Mouse (Mus musculus) layer of hippocampus, postnatal 10 days (tissue): ENCODE data around the gene Slc15a2. TPM values are rescaled to one million over a fixed set of nuclear protein-coding genes. Genes with fewer than 3 reads are reported as not detected.

Source experiments
- DNase-seq, 2 experiments: peaks; one replicate each; pipeline ENCODE4 v3.0.0; 2021; ENCODE audit warnings: low spot score in 2 of 2
- long read RNA-seq: library from polyadenylated mRNA; stranded (forward); transcript quantifications from one replicate; pipeline ENCODE4 v2.0.0, GENCODE M21; 2023
- total RNA-seq, 2 experiments: library from RNA; stranded (reverse); gene quantifications; 2 replicates each; pipeline ENCODE4 v1.2.3; 2021

The Slc15a2 gene
- 10 to 100 TPM; 49.3 to 50.1 TPM for total RNA-seq
- long read RNA-seq, transcript Slc15a2-201 (22 exons, 3,994 nt) = major isoform, 8 of 23 reads
- long read RNA-seq, partial matches to known transcripts = 3 of 23 reads
- long read RNA-seq, other reads (novel, unspliced or antisense) = 7 of 23 reads

DNA sequence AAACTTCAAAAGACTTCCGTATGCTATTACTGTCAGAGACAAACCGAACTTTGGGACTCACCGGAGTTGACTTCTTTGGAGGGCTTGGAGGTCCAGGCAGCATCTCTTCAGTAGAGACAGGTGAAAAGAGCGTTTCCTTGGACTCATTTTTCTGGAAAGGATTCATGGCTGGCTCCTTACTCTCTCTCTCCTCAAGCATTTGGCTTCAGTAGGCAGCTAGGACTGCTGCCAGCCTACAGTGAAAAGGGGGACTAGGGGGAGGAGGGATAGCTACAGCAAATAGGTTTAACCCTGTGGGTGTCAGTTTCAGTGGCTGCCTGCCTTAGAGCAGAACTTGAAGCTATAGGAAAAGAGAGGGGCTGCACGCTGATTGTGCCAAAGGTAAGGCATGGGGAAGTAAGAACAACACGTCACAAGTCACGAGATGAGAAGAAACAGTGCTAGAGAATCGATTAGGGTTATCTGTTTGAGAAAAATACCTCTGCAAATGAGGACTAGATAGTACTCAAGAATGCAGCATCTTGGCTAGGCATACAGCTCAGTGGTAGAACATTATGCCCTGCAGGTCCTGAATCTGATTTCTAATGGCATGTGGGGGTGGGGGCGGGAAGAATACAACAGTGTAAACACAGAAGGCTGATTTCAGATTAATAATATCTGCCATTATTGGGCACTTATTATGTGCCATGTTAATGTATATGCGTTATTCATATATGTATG lies at the start of gene Slc15a2:
Gene Slc15a2, minus strand, starts transcription at position 369 of the 720 bp plus-strand sequence.
- DNase-seq = peak; percentile 58 to 65

DNA sequence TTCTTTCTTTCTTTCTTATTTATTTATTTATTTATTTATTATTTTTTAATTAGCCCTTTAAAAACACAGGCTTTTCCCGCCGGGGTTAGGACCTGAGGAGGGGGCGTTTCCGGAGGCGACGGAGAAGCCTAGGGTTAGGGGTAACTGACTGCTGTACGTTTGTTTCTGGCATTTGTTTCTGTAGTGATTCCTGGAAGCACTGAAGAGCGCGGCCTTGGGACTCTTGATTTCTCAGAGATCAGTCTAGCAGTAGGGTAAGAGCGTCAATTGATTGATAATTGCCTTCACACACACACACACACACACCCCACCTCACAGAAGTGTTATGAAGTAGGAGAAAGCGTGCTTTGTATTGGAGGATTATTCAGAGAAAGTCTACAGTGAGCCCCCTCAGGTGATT lies 44.1 kb upstream of the Slc15a2 start:
- no peak for DNase-seq

DNA sequence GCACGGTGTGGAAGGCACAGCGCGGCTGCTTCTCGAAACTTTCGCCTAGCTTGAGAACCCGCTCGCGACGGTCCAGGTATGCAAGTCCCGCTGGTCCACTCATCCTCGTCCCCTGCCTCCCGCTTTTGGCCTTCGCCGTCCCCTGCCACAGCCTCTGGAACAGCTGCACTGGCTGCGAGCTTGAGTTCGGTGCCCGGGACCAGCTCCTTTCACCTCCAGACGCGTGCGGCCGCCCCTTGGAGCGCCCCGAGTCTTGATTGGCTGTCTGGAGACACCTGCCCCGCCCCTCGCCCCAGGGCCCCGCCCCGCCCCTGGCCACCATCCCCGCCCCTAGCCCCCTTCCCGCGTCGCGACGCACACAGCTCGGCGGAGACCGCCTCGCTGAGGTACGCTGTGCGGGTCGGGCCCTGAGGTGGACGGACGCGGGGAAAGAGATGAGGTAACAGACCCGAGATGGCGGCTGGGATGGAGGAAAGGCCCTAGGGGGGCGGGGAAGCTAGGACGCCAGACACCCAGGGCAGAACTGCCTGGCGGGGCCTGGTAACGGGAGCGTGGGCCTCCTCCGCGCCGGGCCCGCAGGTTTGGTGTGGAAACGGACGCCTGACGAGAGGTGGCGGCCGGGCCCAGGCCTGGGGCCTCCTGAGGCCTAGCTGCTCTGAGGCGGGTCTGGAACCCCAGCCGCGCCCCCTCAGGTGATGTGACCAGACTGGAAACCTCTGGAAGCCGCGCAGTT lies 43.5 kb upstream of the Slc15a2 start, which contains the start of gene Iqcb1:
Gene Iqcb1, plus strand, starts transcription at position 332 of the 733 bp plus-strand sequence.
- peak; percentile 74 to 82 for DNase-seq

DNA sequence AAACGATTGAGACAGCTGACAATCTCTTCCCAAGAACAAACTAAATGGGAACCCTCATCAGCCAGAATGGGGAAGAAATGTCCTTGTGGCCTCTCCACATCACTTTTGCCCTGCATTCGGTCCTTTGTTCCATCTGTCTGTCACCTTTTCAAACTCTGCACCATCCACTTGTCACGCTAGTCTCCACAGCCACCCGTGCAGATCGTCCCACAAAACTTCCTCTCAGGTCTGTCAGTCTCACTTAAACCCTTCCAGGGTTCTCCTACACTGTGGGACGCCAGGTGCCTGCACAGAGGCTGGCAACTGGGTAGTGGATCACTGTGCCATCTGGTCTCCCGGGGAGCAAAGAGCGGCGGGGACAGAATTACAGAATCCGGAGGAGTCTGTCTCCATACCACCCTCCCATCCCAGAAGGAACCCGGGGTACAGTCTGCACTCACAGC lies 42.9 kb upstream of the Slc15a2 start:
- DNase-seq = peak in 1 of 2 experiments; percentile 12

DNA sequence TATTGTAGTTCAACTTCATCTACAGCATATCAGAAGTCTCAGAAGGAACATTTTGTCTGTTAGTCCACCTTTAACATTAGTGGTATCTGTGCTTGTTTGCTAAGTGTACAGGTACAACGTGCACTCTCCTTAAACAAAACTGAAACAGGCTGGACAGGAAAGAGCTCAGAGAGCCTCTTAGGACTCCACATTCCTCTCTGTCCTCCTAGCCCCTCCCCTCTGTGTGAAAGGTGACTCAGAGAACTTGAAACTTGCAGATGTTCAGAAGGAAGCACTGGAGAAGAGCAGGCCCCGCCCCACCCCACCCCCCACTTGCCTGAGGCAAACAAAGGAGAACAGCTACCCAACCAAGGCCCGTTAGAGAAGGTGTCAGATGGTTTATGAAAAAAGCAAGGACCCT lies 36.7 kb upstream of the Slc15a2 start:
- no peak for DNase-seq

DNA sequence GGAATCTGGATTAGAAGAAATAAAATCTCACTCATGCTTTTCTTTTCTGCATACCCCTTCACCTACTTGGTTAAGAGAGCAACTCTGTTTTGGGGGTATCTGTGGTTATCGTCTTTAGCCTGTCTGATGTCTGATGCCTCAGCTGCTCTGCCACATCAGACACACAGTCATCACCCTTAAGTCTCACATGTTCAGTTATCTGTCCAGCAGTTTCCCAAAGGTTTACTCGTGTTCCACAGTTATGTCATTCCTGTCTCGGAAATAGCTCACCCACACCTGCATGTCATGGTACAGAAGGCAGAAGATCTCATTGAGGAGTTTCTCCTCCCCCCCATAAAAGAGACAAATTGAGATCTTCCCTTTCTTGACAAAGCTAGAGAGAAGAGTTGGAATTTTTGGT lies 36.0 kb upstream of the Slc15a2 start:
- DNase-seq = no peak

DNA sequence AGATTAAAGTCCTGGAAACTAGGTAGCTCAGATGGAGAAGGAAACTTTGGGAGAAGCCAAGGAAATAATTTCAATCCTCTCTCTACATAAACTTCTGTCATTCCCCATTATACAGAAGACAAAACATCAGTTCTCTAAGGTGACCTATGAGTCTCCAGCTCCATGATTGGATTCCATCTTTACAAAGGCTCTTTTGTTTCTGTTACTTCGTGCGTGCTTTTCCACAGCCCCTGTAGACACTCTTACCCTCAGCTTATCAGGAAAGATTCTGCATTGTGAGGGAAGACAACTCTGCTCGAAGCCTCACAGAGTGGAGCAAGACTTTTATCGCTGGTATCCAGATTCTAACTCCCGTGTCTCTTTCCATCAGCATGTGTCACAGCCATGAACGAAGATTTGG lies 35.3 kb upstream of the Slc15a2 start:
- no peak for DNase-seq

DNA sequence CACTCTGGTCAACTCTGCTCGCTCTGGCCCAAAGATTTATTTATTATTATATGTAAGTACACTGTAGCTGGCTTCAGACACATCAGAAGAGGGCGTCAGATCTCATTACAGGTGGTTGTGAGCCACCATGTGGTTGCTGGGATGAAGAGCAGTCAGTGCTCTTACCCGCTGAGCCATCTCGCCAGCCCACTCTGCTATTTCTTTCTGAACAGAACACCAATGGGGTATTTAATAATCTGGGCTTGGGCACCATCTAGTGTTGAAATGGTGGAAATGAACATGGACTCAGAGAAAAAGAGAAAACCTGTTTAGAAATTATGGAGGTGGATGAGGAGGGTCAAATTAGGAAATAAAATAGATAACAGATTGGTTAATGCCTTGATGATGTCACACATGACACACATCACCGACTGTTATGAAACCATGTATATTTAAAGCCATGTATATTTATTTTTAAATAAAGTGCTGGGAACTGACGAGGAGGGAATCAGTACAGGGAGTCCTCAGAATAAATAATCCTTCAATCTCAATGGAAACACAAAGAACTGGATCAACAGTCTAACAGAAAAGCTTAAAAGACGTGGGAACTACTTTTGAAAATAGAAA lies 32.7 kb upstream of the Slc15a2 start:
- peak; percentile 75 to 79 for DNase-seq

DNA sequence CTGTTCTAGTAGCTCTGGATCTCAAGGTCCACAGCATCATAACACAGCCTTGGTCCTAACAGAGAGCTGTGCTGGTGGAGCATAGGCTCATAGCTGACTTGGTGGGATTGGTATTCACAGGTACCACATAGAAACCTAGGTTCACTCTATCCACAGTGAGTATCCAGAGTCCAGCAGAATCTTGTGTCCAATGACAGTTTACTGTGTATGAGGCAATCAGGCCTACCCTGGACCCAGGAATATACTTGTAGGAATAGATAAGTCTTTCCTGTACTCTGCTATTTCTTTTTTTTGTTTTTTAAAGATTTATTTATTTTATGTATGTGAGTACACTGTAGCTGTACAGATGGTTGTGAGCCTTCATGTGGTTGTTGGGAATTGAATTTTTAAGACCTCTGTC lies 32.2 kb upstream of the Slc15a2 start:
- no peak for DNase-seq

DNA sequence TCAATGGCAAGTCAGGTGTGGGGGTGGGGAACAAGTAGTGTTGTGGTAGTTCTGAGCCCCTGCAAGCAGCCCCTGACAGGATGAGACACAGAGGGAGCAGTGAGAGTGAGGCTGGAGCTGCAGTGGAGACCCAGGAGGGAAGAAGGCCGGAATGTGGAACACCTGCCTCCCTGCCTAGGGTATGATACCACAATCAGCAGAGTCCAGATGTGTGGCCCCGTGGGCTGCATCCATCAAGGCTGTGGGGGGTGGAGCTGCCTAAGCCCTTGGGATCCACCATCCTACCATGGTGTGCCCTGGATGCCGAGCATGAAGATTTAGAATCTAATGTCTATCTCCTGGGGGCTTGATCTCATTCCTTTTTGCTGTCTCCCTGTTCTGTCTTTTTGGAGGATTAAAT lies 28.9 kb upstream of the Slc15a2 start:
- no peak for DNase-seq

DNA sequence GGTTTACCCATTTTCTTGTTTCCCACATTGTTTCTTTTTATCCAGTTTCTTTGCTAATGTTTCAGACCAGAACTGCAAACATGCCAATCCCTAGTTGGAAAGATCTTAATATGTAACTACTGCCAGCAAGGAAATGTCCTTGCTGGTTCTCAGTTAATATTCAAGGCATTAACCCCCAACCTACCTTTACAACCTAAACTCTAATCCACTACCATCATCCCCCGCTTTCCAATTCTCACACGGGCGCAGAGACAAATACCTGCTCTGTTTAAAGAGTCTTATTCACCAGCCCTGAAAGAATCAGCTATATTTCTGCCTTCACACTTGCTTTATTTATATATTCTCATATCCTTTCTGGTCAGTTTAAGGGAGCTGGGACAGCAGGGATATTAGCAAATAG lies 23.9 kb upstream of the Slc15a2 start:
- DNase-seq = no peak

DNA sequence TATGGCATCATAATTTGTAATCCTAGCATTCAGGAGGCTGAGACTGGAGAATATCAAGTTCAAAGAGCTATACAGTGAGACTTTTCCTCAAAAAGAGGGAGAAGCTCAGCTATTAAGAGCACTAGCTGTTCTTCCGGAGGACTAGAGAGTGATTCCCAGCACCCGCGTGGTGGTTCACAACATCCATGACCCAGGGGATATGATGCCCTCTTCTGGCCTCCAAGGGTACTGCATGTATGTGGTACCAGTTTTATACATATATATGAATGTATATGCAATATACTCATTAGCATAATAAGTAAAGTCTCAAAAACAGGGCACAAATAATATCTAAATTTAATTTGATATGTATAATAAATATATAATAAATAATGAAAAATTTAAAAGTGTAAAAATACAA lies 17.6 kb upstream of the Slc15a2 start:
- DNase-seq = no peak

DNA sequence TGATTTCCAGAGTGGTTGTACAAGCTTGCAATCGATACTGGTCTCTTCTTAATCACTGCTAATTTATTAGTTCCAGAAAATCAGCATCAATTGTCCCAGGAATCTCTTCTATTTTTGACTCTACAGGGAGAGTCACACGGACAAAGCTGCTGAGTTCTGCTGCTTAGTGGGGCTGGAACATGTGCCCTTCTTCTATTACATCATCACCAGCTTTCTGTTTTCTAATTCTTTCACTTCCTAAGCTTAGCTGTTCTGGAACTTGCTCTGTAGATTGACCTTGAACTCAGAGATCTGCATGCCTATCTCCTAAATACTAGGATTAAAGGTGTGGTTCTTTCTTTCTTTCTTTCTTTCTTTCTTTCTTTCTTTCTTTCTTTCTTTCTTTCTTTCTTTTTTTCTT lies 13.6 kb upstream of the Slc15a2 start:
- no peak for DNase-seq

DNA sequence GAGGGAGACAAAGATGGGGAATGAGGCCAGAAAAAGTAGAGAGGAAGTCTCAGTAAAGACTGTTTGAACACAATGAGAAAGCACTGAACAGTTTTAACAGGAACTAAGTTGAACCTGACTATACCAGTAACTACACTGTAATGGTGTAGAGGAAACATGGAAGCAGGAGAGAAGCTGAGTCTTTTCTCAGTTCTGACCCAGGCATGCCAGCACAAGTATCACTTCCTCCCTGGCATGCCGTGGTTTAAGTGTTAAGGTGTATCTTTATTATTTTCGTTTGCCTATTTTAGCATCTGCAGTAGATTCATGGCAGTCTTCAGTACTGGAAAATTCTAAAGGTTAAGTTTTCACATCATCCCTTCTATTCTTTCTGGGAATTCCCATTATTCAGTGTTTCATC lies 10.2 kb upstream of the Slc15a2 start:
- DNase-seq = no peak

DNA sequence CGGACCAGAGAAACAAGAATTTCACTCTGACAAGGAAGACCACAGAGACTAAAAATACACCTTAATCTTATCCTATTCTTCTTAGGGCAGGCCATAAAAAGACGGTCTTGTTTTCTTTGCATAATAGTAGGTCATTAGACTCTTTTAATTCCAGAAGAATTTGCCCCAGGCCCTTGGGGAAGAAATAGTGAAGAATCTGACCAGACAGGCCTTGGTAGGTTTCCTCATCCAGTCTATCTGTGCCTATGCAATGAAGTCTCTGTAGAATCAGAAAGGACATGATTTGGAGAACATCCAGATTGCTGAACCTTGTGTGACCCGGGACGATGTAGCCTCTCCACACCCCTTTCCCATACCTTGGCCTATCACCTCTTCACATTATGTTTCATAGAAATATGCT lies 5.4 kb upstream of the Slc15a2 start:
- no peak for DNase-seq

DNA sequence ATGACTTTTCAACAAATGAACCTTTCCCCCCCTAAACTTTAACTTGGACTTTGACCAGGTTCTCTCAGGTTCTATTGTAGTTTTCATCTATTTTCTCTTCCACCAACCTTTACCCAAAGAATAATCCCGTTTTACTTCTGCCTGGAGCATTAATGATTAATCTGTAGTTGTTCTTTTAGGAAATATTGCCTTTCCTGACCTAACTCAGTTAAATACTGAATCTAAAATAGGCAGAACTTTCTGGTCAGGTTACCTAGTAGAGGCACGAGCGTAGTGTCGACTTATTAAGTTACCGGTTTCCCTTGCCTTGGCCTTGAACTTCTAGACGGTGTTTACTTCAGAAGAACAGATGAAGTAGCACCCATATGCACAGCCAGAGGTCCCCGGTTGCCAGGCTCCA lies 1.7 kb upstream of the Slc15a2 start:
- no peak for DNase-seq

DNA sequence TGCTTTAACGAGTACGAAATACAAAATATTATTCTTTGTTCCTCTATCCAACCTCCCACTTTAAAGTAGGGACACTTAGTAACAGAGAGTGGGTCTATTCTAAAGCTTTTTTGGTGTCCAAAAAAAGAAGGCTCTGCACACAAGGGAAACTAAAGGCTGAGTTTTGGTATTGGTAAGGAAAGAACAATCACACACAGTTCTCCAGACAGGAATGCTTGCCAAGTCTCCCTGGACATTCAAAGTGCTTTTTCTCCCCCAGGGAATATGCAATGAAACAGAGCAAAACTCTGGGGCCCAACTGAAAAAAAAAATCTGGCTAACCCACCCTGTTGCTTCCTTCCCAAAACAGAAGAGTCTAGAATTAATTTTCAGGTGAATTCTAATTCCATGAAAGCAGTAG lies 616 bp downstream of the Slc15a2 start:
- peak in 1 of 2 experiments; percentile 26 for DNase-seq

DNA sequence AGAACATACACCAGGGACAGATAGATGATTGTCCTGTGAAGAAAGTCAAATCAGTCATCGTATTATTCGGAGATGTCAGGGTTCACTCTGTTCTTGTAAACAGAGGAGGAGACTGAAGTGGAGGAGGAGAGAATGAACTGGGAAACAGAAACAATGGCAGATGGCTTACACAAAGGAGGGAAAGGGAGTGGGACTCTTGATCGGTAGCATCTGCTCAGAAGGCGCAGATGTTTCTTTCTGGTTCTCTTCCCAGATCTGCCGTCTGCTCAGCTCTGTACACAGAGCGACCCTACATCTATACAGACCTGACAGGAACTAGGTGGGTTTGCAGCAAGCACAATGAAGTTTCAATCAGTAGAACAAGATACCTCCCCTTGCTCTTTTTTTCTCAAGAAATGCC lies 9.1 kb downstream of the Slc15a2 start:
- DNase-seq = peak; percentile 30 to 42

DNA sequence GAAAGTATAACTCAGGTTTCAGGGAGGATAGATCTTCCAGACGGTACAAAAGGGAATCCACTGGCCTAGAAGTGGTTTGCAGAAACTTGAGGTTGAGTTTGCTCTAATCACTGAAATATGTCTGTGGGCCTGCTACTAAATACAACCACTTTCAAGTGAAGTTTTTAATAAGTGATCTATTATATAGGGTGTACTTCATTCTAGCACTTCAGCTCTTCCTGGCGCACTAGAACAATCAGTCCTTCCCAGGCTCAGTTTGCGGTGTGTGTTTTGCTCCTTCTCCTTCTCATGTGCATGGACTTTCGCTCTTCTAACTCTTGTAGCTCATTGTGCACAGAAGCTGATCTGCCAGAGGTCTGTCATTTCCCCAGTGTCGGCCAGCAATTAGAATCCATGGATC lies 11.8 kb downstream of the Slc15a2 start:
- no peak for DNase-seq

DNA sequence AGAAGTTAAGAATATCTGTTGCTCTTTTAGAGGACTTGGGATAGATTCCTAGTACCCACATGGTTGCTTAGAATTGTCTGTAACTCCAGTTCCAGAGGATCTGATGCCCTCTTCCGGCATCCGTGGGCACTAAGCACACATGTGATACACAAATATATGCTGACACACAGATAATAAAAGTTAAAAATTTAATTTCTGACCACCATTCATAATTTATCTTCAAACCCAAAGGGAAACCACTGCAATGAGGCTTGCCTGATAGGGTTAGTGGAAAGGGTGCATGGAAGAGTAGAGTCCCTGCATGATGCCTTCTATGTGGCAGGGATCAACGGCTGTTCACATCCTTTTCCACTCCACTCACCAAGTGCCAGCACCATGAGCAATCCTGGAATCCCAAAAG lies 13.1 kb downstream of the Slc15a2 start:
- DNase-seq = no peak

DNA sequence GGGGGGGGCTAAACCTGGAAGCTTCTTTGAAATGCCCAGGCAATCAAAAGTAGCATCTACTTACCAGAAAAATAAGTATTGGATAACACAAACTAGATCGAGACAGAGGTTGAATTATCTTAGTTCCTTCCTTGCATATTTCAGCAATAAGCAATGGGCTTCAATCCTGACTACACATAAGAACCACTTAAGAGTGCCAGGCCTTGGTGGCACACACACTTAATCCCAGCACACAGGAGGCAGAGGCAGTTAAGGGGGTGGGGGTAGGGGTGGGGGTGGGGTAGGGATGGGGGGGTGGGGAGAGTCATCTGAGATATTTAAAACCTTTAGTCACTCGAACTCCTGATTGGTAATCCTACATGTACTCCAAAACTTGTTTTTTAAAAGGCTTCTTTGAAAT lies 13.5 kb downstream of the Slc15a2 start:
- no peak for DNase-seq

DNA sequence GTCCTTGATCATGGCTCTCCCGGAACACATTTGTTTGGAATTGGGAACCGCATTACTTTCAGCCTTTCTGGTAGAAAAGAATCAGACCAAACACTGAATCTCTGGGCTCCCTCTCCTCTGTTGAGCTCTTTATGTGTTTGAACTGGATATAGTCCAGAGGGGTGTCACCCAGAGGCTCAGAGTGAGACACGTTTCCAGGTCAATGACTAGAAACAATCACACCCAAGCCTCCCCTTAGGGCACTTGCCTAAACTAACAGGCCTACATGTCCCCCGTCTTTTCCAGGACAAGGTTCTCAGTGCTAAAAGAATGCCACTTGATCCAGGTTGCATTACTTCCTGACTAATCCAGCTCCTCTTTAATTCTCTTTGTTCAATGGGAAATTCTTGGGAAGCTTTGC lies 13.9 kb downstream of the Slc15a2 start:
- DNase-seq = peak in 1 of 2 experiments; percentile 20
